Mouse (Mus musculus): Measurements from ENCODE around the gene Atf3.

DNA sequence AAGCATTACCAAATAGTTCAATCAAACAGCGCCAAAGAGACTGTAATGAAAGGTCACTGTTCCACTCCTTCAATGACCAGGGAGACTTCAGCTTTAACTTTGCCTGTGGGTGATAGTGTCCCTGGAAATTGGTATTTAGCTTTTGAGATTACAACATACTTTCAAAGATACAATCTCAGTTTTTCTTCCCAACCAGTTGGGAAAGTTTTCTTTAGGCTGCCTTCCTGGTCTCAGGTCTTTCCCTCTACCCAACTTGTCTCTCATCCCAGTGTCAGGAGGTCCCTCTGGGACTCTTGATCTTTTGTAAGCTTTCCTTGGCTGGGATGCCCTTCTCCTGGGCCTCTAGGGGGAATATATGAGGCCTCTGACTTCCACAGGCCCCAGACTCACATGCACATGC is 29.7 kb upstream of the Atf3 start:
- TF ChIP-seq POLR2A (IDR thresholded peaks at IDR 0.05; ENCODE audit: control insufficient read depth, low read depth, low read length) (no peak), CTCF (IDR thresholded peaks at IDR 0.05; ENCODE audit: control insufficient read depth, insufficient read depth, insufficient replicate concordance, low read depth, low read length) (no peak)

Data from testis, adult 2 months (tissue).